Mouse (Mus musculus) hindbrain, embryonic 14.5 days (tissue): ENCODE measurements around the gene Pcgf5. TPM values are rescaled to one million over a fixed set of nuclear protein-coding genes. Genes with fewer than 3 reads are reported as not detected.

Experiments
- ATAC-seq: fragments of 200-750 bp; cut with Nextera tagmentation; 2 replicates; pipeline ENCODE4 v1.8.0; 2017; ENCODE audit warnings: moderate number of reproducible peaks, mild to moderate bottlenecking, moderate TSS enrichment, moderate library complexity; ENCODE audit not compliant: low FRiP score
- DNase-seq: peaks from one replicate; pipeline ENCODE4 v3.0.0-alpha.2; 2015; ENCODE audit warnings: low spot score
- H3K27ac ChIP-seq: fragments of 300-500 bp; sonication (generic); 2 replicates; pipeline ENCODE4 v1.5.1; 2014; ENCODE audit warnings: mild to moderate bottlenecking, moderate library complexity
- H3K27me3 ChIP-seq: fragments of 300-500 bp; sonication (generic); 2 replicates; pipeline ENCODE4 v1.6.1; 2014; ENCODE audit warnings: mild to moderate bottlenecking, low read length, mixed read lengths; ENCODE audit not compliant: control insufficient read depth, insufficient read depth
- H3K36me3 ChIP-seq: fragments of 300-500 bp; sonication (generic); replicated peaks from 2 replicates; pipeline ENCODE4 v1.6.1; 2014; ENCODE audit not compliant: control insufficient read depth, insufficient read depth
- H3K4me1 ChIP-seq: fragments of 300-500 bp; sonication (generic); replicated peaks from 2 replicates; pipeline ENCODE4 v1.6.1; 2014; ENCODE audit warnings: antibody characterized with exemption, low read length, mixed read lengths; ENCODE audit not compliant: control insufficient read depth, insufficient read depth
- H3K4me2 ChIP-seq: fragments of 300-500 bp; sonication (generic); replicated peaks from 2 replicates; pipeline ENCODE4 v1.6.1; 2014; ENCODE audit warnings: mild to moderate bottlenecking, moderate library complexity
- H3K4me3 ChIP-seq: fragments of 300-500 bp; sonication (generic); replicated peaks from 2 replicates; pipeline ENCODE4 v1.5.1; 2014; ENCODE audit warnings: mild to moderate bottlenecking, low read length
- H3K9ac ChIP-seq: fragments of 300-500 bp; sonication (generic); 2 replicates; pipeline ENCODE4 v1.6.1; 2014
- H3K9me3 ChIP-seq: fragments of 300-500 bp; sonication (generic); 2 replicates; pipeline ENCODE4 v1.6.1; 2016; ENCODE audit warnings: low read length; ENCODE audit not compliant: control insufficient read depth
- WGBS: fragments of 180-500 bp; shearing (Covaris S2); extraction: QIAGEN DNeasy Blood & Tissue Kit; methylation state at CpG from one replicate; pipeline ENCODE4 v1.1.7; 2014; 5-methylcytosine and 5-hydroxymethylcytosine counted together
- polyA plus RNA-seq: library from polyadenylated mRNA; unstranded; fragments of >200 nt; fragmentation: Nextera tagmentation; extraction: Ambion mirVana; gene quantifications from 2 replicates; pipeline ENCODE4 v1.2.1, GENCODE M21; 2014

Gene Pcgf5
- polyA plus RNA-seq, 1 experiment from 2014 or later: 7.6 TPM

- Histone ChIP-seq H3K4me3 (peak overlapping the region; percentile 69), H3K36me3 (no peaks in the 10 kb centered on the region), H3K4me2 (peak overlapping the region; percentile 96), H3K4me1 (peaks cover 3% of the 10 kb centered on the region; the same call in 1 of the 2 replicates), H3K9ac (peak overlapping the region; percentile 63), H3K9me3 (no peaks in the 10 kb centered on the region), H3K27ac (no peak overlapping the region), H3K27me3 (peaks cover 14% of the 10 kb centered on the region; the same call in 1 of the 2 replicates)
- peak; percentile 67 for DNase-seq
- ATAC-seq: peak; percentile 95
- WGBS: 2% methylated on average over 35 of the region's 53 CpGs
Measured at GRCm38 (mm10) chr19:36409280-36409860, 61.3 kb downstream of the Pcgf5 start.

DNA sequence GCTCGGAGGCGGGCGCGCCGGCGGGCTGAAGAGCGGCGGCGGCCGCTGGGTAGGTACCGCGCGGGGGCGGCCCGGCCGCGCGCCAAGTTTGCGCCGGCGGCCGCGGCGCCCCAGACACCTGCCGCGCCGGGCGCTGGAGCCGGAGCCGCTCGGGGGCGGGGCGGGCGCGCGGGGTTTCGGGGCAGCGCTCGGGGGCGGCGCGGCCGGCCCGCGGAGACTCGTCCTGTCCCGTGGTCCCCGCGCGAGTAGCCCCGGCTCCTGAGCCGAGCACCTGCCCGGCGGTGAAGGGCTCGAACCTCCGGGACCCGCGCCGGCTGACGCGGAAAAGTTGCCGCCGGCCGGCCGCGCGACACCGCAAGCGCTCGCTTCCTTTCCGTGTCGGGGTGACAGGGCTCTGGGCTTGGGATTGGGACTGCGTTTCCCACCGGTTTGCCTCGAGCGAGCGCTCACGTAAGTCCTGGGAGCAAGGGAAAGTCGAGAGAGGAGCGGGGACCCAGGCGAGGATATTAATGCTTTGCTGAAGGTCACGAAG is 61.8 kb downstream of the Pcgf5 start:
- WGBS: under 1% methylated on average over 48 of the region's 82 CpGs
- Histone ChIP-seq H3K9me3 (no peaks in the 10 kb centered on the region), H3K27ac (no peak overlapping the region), H3K4me3 (peak overlapping the region; percentile 69), H3K4me2 (peak overlapping the region; percentile 96), H3K9ac (peak overlapping the region; percentile 63), H3K4me1 (peaks cover 3% of the 10 kb centered on the region; the same call in 1 of the 2 replicates), H3K36me3 (no peaks in the 10 kb centered on the region), H3K27me3 (peaks cover 14% of the 10 kb centered on the region; the same call in 1 of the 2 replicates)
- DNase-seq (no peak), ATAC-seq (no peak; the same call in 1 of the 2 replicates)

DNA sequence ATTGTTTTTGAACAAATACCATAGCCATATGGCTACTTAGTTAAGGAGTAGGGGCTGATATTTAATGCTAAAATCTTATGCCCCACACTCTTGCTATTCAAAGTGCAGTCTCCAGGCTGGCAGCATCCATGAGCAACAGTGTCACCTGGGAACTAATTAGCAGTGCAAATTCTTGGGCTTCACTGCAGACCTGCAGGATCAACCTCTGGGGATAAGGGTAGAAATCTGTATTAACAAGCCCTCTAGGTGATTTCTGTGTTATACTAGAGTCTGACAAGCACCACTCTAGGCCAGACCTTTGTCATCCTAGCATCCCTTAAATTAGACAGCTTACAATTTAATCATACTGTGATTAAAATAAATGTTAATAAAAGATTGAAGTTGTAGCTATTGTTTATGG is 71.8 kb downstream of the Pcgf5 start:
- no peak for ATAC-seq
- no peak overlapping the region for H3K4me3 ChIP-seq
- no peaks in the 10 kb centered on the region for H3K4me1 ChIP-seq
- H3K27ac ChIP-seq: no peak overlapping the region
- H3K27me3 ChIP-seq: no peaks in the 10 kb centered on the region
- no peak overlapping the region for H3K4me2 ChIP-seq
- H3K9ac ChIP-seq: no peak overlapping the region
- H3K9me3 ChIP-seq: no peaks in the 10 kb centered on the region
- no peak for DNase-seq
- H3K36me3 ChIP-seq: no peaks in the 10 kb centered on the region

DNA sequence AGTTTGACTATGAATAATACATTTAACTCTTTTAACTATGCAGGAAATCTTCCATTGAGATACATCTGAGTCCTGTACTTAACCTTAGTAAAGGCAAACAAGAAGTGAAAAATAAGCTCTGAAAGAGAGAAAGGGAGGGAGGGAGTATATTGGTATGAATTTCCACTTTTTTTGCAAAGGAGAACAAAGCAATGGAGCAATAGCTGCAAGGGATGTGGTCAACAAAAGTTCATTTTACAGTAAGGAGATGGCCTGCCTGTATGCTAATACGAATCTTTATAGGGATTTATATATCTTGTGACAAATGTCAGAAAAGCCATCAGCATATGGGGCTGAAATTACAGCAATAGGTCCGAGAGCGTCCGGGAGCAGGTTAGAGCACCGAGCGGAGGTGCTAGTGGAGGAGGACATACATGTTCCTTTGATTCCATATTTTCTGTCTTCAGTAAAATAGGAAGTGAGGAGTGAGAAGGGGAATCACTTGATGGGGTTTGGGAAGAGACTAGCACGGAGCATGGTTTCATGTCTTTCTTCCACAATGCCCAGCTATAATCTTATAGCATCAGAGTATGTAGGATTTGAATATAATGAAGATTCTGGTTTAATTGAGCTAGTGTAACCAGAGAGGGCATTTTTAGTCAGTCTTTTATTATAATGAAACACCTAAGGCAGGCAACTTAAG is 79.2 kb downstream of the Pcgf5 start:
- no peak overlapping the region for H3K4me3 ChIP-seq
- 97% methylated on average over 7 of the region's 7 CpGs for WGBS
- no peaks in the 10 kb centered on the region for H3K36me3 ChIP-seq
- H3K9me3 ChIP-seq: no peaks in the 10 kb centered on the region
- no peak for DNase-seq
- H3K4me2 ChIP-seq: no peak overlapping the region
- no peak overlapping the region for H3K9ac ChIP-seq
- no peaks in the 10 kb centered on the region for H3K4me1 ChIP-seq
- ATAC-seq: no peak
- H3K27ac ChIP-seq: no peak overlapping the region
- H3K27me3 ChIP-seq: no peaks in the 10 kb centered on the region

DNA sequence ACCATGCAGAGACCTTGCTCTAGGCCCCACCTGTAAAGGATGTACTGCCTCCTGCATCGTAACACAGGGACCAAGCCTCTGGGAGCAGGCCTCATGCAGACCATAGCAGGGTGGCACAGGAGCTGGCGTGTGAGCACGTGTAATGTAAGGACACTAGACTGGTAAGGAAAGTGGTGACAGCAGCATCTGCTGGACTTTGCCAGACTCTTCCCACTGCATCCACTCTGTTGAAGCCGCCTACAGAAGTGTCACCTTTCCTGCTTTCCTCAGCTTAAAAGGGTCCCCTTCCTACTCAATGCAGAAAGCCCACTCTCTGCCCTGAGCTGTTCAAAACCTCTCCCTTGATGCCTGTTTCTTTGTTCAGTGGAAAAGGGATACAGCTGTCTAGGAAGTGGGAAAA is 80.0 kb downstream of the Pcgf5 start:
- Histone ChIP-seq H3K4me1 (no peaks in the 10 kb centered on the region), H3K27me3 (no peaks in the 10 kb centered on the region), H3K4me2 (no peak overlapping the region), H3K9me3 (no peaks in the 10 kb centered on the region), H3K27ac (no peak overlapping the region), H3K36me3 (no peaks in the 10 kb centered on the region), H3K4me3 (no peak overlapping the region), H3K9ac (no peak overlapping the region)
- WGBS: 89% methylated on average over 4 of the region's 4 CpGs
- ATAC-seq: no peak
- DNase-seq: no peak

DNA sequence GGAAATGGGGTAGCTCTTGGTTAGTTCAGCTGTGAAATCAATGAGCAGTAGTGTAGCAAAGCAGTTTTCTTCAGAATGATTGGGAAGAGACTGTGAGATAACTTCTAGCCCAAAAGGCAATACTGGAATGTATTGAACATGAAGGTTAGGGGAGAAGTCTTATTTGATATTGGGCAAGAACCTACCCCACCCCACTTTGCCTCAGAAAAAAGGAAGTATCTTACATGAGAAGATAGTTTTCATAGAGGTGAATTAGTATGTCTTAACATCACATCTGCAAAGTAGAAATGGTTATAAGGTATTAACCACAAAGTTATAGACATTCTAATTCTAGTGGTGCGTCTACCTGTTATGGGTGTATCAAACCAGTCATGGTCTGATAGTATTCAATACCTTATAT is 81.2 kb downstream of the Pcgf5 start:
- H3K4me3 ChIP-seq: no peak overlapping the region
- WGBS: 95% methylated on average over 1 of the region's 1 CpGs
- no peak overlapping the region for H3K9ac ChIP-seq
- ATAC-seq (no peak), DNase-seq (no peak)
- no peak overlapping the region for H3K4me2 ChIP-seq
- no peaks in the 10 kb centered on the region for H3K9me3 ChIP-seq
- no peaks in the 10 kb centered on the region for H3K36me3 ChIP-seq
- H3K4me1 ChIP-seq: no peaks in the 10 kb centered on the region
- no peaks in the 10 kb centered on the region for H3K27me3 ChIP-seq
- no peak overlapping the region for H3K27ac ChIP-seq

- Histone ChIP-seq H3K27ac (no peak overlapping the region), H3K4me1 (no peaks in the 10 kb centered on the region), H3K9ac (no peak overlapping the region), H3K9me3 (no peaks in the 10 kb centered on the region), H3K4me2 (no peak overlapping the region), H3K4me3 (no peak overlapping the region), H3K36me3 (no peaks in the 10 kb centered on the region), H3K27me3 (no peaks in the 10 kb centered on the region)
- ATAC-seq: no peak
- 97% methylated on average over 3 of the region's 3 CpGs for WGBS
- DNase-seq: no peak
Measured at GRCm38 (mm10) chr19:36433161-36433560, 85.1 kb downstream of the Pcgf5 start.

DNA sequence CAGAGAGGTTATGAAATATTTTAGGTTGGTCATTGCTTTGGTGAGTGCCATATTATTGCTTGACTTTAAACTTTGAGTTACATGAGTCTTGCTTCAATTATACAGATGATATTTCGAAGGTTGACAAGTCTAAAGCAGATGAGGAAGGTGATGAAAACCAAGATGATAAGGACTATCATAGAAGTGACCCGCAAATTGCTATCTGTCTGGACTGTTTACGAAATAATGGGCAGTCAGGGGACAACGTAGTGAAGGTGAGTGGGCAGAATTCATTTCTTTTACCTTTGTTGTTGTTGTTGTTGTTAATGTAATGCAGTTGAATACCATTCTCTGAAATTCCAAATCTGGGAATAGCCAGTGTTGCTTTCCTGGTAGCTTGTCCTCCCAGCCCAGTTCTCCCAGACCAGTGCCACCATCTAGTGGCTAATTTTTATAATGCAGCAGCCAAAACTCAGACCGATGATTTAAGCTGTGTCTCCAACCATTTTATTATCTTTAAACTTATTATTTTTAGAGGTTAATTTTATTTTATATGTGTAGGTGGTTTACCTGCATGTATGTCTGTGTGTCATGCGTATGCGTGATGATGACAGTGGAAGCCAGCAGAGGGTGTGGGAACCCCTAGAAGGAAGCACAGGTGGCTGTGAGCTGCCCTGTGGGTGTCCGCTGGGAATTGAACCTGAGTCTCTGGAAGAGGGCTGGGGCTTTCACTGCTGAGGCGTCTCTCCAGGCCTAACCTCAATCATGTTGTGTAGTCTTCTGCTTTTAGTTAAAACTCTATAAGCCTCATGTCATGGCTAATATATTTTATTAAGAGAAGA is 92.0 kb downstream of the Pcgf5 start:
- no peaks in the 10 kb centered on the region for H3K27me3 ChIP-seq
- no peak overlapping the region for H3K9ac ChIP-seq
- H3K4me2 ChIP-seq: no peak overlapping the region
- H3K9me3 ChIP-seq: no peaks in the 10 kb centered on the region
- DNase-seq (peak; percentile 84), ATAC-seq (peak; percentile 55; the same call in 1 of the 2 replicates)
- no peaks in the 10 kb centered on the region for H3K4me1 ChIP-seq
- WGBS: 58% methylated on average over 9 of the region's 9 CpGs
- no peak overlapping the region for H3K27ac ChIP-seq
- H3K36me3 ChIP-seq: no peaks in the 10 kb centered on the region
- H3K4me3 ChIP-seq: no peak overlapping the region

DNA sequence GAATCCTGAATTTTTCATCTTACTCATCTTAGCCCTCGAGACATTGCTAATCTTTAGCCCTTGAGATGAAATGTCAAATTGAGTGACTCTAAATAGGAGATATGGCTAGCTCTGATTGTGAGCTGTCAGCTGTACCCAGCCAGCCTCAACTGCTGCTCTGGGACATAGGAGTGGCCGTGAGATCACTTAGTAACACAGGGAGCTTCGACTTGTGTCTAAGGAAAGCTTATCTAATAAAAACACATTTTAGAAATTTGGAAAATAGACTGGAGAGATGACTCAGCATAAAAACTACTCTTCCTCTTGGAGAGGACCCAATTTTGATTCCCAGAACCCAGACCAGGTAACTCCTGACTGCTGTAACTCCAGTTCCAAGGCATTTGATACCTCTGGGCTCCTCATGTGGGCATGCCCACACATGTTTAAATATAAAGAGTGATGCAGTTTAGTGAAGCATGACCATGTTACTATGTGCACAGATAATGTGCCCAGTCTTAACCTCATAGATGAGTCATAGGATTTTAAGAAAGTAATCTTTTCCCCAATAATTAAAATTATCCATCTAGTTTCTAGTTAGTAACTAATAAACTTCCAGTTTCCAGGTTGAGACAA is 103.0 kb downstream of the Pcgf5 start:
- H3K27ac ChIP-seq: no peak overlapping the region
- H3K4me3 ChIP-seq: no peak overlapping the region
- WGBS: 96% methylated on average over 3 of the region's 3 CpGs
- H3K36me3 ChIP-seq: no peaks in the 10 kb centered on the region
- no peak overlapping the region for H3K9ac ChIP-seq
- H3K4me2 ChIP-seq: no peak overlapping the region
- no peak for DNase-seq
- H3K27me3 ChIP-seq: no peaks in the 10 kb centered on the region
- no peaks in the 10 kb centered on the region for H3K9me3 ChIP-seq
- no peaks in the 10 kb centered on the region for H3K4me1 ChIP-seq
- ATAC-seq: no peak
